Mouse (Mus musculus): Measurements from ENCODE around the gene Gmppb. TPM values are rescaled to one million over a fixed set of nuclear protein-coding genes. Genes with fewer than 3 reads are reported as not detected.

The Gmppb gene
- total and polyA plus RNA-seq, 3 experiments, result 17.9 to 20.9 (median 19.2) TPM

DNA sequence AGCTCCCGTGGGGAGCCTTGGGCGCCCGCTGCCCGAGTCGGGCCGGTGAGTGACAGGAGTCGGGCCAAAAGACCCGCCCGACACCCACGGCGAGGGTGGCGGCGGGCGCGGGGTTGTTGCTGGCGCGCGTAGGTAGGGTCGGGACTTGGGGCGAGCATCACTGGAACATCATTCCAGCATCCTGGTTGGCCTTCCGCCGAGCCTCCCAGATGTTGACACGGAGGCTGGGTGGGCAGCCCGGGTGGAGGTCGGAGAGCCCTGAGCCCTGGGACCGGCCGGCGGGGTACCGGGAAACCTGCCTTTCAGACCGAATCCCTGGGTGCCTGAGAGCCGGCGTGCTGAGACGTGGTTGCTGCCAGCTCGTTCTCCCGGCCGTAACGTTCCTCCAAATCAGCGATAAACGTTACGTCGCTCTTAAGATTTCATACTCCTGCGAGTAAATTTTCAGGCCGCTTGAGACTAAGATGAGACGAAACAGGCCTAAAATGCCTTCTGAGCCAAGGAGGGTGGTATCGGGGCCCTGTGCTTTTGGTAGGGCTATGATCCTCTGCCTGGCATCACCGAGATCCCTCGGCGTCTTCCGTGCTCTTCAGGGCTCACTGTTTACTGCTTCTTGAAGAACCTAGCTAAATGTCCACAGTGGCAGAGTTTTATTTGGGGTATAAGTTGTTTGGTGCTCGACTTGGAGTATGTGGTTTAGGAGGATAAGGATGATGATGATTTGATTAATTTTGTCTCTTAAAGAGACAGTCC lies 46.1 kb upstream of the Gmppb start:
- in situ Hi-C loops (cut with MboI; ENCODE audit: low pct_ligation_motif_present, low pct_unique_long_range_greater_than_20kb, low sequenced_read_pairs) (no loop called here), dilution Hi-C loops (cut with MboI; ENCODE audit: extremely low pct_ligation_motif_present, extremely low pct_unique_long_range_greater_than_20kb, low sequenced_read_pairs) (no loop called here)
- TF ChIP-seq PAX5 (IDR thresholded peaks at IDR 0.05; ENCODE audit: low read length) (no peak), SIN3A (IDR thresholded peaks at IDR 0.05; ENCODE audit: low read length) (peak; percentile 43; the same call in 1 of the 2 replicates), UBTF (IDR thresholded peaks at IDR 0.05; ENCODE audit: low read depth, low read length) (0 out of 2 replicates have a peak, but pooled peaks have one; percentile 14), CTCF (conservative IDR thresholded peaks at IDR 0.05 in 1 of 2, IDR thresholded peaks at IDR 0.05 in 1 of 2; ENCODE audit: low read depth in 2 of 2, low read length in 2 of 2) (no peak)
- Histone ChIP-seq H3K4me1 (ENCODE audit: control insufficient read depth in 1 of 2, insufficient read depth in 2 of 2) (peaks cover 0 to 30% of the 10 kb centered on the region in 2 experiments; a peak in 2 of 4 replicates), H3K9me3 (replicated peaks; ENCODE audit: low read length) (no peaks in the 10 kb centered on the region), H3K27ac (ENCODE audit: insufficient read depth, low read depth) (peak overlapping the region; percentile 12; the same call in 1 of the 2 replicates), H3K36me3 (replicated peaks in 1 of 2; ENCODE audit: control insufficient read depth in 1 of 2, insufficient read depth in 1 of 2, low read length in 1 of 2) (peaks cover under 1 to 11% of the 10 kb centered on the region in 2 experiments), H3K4me2 (ENCODE audit: insufficient read depth, low read depth, poor library complexity, severe bottlenecking) (peak overlapping the region; percentile 45; the same call in 1 of the 2 replicates), H3K4me3 (replicated peaks in 1 of 3; ENCODE audit: low read depth in 2 of 3, low read length in 2 of 3, poor library complexity in 1 of 3) (peak overlapping the region; percentile 64 to 96 (median 93)), H3K79me2 (replicated peaks; ENCODE audit: control insufficient read depth, extremely low read depth, insufficient read depth, poor library complexity, severe bottlenecking) (peaks cover 45% of the 10 kb centered on the region), H3K27me3 (replicated peaks) (no peaks in the 10 kb centered on the region), H3K9ac (ENCODE audit: insufficient read depth, low read depth) (peak overlapping the region; percentile 92)
- DNase-seq (ENCODE audit: extremely low read depth), result no peak

- H3K27me3 ChIP-seq (replicated peaks), result no peaks in the 10 kb centered on the region
- in situ Hi-C loops (cut with MboI; ENCODE audit: low pct_ligation_motif_present, low pct_unique_long_range_greater_than_20kb, low sequenced_read_pairs), result no loop called here
- H3K4me1 ChIP-seq (ENCODE audit: control insufficient read depth in 1 of 2, insufficient read depth in 2 of 2), result peaks cover 0 to 36% of the 10 kb centered on the region in 2 experiments; a peak in 2 of 4 replicates
These were observed 45.5 kb upstream of the Gmppb start for GRCm38 (mm10) chr9:108003531-108003890.

GRCm38 (mm10) chr9:108008041-108008440 lies 41.0 kb upstream of the Gmppb start:
- Histone ChIP-seq H3K9me3 (replicated peaks; ENCODE audit: low read length) (no peaks in the 10 kb centered on the region), H3K4me2 (ENCODE audit: insufficient read depth, low read depth, poor library complexity, severe bottlenecking) (no peak overlapping the region), H3K4me1 (ENCODE audit: control insufficient read depth in 1 of 2, insufficient read depth in 2 of 2) (peaks cover 4 to 48% of the 10 kb centered on the region in 2 experiments; a peak in 3 of 4 replicates), H3K27me3 (replicated peaks) (no peaks in the 10 kb centered on the region), H3K79me2 (replicated peaks; ENCODE audit: control insufficient read depth, extremely low read depth, insufficient read depth, poor library complexity, severe bottlenecking) (peaks cover 65% of the 10 kb centered on the region), H3K27ac (ENCODE audit: insufficient read depth, low read depth) (no peak overlapping the region), H3K9ac (ENCODE audit: insufficient read depth, low read depth) (no peak overlapping the region), H3K36me3 (replicated peaks in 1 of 2; ENCODE audit: control insufficient read depth in 1 of 2, insufficient read depth in 1 of 2, low read length in 1 of 2) (peaks cover 5 to 33% of the 10 kb centered on the region in 2 experiments), H3K4me3 (replicated peaks in 1 of 3; ENCODE audit: low read depth in 2 of 3, low read length in 2 of 3, poor library complexity in 1 of 3) (no peak overlapping the region)
- in situ Hi-C loops (cut with MboI; ENCODE audit: low pct_ligation_motif_present, low pct_unique_long_range_greater_than_20kb, low sequenced_read_pairs), result no loop called here
- DNase-seq (ENCODE audit: extremely low read depth), result no peak
- dilution Hi-C loops (cut with MboI; ENCODE audit: extremely low pct_ligation_motif_present, extremely low pct_unique_long_range_greater_than_20kb, low sequenced_read_pairs), result no loop called here
- TF ChIP-seq CHD1 (IDR thresholded peaks at IDR 0.05; ENCODE audit: low read depth, low read length) (no peak), TBP (conservative IDR thresholded peaks at IDR 0.05; ENCODE audit: low read depth, low read length) (no peak), CTCF (conservative IDR thresholded peaks at IDR 0.05 in 1 of 2, IDR thresholded peaks at IDR 0.05 in 1 of 2; ENCODE audit: low read depth in 2 of 2, low read length in 2 of 2) (no peak), ETS1 (conservative IDR thresholded peaks at IDR 0.05; ENCODE audit: low read depth, low read length) (no peak), MYC (IDR thresholded peaks at IDR 0.05; ENCODE audit: low read depth, low read length) (no peak), POLR2A (IDR thresholded peaks at IDR 0.05; ENCODE audit: low read depth, low read length) (no peak), HCFC1 (IDR thresholded peaks at IDR 0.05; ENCODE audit: low read depth, low read length) (no peak), JUND (conservative IDR thresholded peaks at IDR 0.05; ENCODE audit: low read depth, low read length) (no peak), SMC3 (IDR thresholded peaks at IDR 0.05; ENCODE audit: low read depth, low read length) (no peak), IRF4 (IDR thresholded peaks at IDR 0.05; ENCODE audit: low read depth, low read length) (no peak), ELF1 (IDR thresholded peaks at IDR 0.05; ENCODE audit: low read depth, low read length) (no peak), ZC3H11A (IDR thresholded peaks at IDR 0.05; ENCODE audit: low read depth, low read length) (no peak), NRF1 (IDR thresholded peaks at IDR 0.05; ENCODE audit: low read depth, low read length) (no peak), E2F4 (IDR thresholded peaks at IDR 0.05; ENCODE audit: insufficient replicate concordance, low read depth, low read length) (no peak)

More at GRCm38 (mm10) chr9:108003531-108003890, 45.5 kb upstream of the Gmppb start:
- dilution Hi-C loops (cut with MboI; ENCODE audit: extremely low pct_ligation_motif_present, extremely low pct_unique_long_range_greater_than_20kb, low sequenced_read_pairs), result no loop called here
- 0 out of 2 replicates have a peak, but pooled peaks have one; percentile 11 for TF ChIP-seq BHLHE40 (IDR thresholded peaks at IDR 0.05; ENCODE audit: low read depth, low read length)
- no peak for TF ChIP-seq HCFC1 (IDR thresholded peaks at IDR 0.05; ENCODE audit: low read depth, low read length)
- H3K27ac ChIP-seq (ENCODE audit: insufficient read depth, low read depth), result no peak overlapping the region
- peak overlapping the region; percentile 92 for H3K9ac ChIP-seq (ENCODE audit: insufficient read depth, low read depth)
- H3K9me3 ChIP-seq (replicated peaks; ENCODE audit: low read length), result no peaks in the 10 kb centered on the region
- H3K79me2 ChIP-seq (replicated peaks; ENCODE audit: control insufficient read depth, extremely low read depth, insufficient read depth, poor library complexity, severe bottlenecking), result peaks cover 50% of the 10 kb centered on the region
- H3K4me3 ChIP-seq (replicated peaks in 1 of 3; ENCODE audit: low read depth in 2 of 3, low read length in 2 of 3, poor library complexity in 1 of 3), result peak overlapping the region; percentile 64 to 96 (median 93)
- peaks cover 2 to 15% of the 10 kb centered on the region in 2 experiments for H3K36me3 ChIP-seq (replicated peaks in 1 of 2; ENCODE audit: control insufficient read depth in 1 of 2, insufficient read depth in 1 of 2, low read length in 1 of 2)
- DNase-seq (ENCODE audit: extremely low read depth), result no peak
- peak overlapping the region; percentile 45 for H3K4me2 ChIP-seq (ENCODE audit: insufficient read depth, low read depth, poor library complexity, severe bottlenecking)

All from CH12.LX (cell line).